Mouse (Mus musculus): ENCODE measurements around the gene Bend5. TPM values are rescaled to one million over a fixed set of nuclear protein-coding genes. Genes with fewer than 3 reads are reported as not detected.

Gene Bend5
- polyA plus RNA-seq, 1 experiment from 2014 or later: 1.2 TPM

- Histone ChIP-seq H3K4me2 (no peak overlapping the region), H3K9ac (no peak overlapping the region), H3K4me1 (replicated peaks) (no peaks in the 10 kb centered on the region), H3K27ac (no peak overlapping the region), H3K4me3 (replicated peaks) (no peak overlapping the region), H3K36me3 (no peaks in the 10 kb centered on the region), H3K27me3 (no peaks in the 10 kb centered on the region), H3K9me3 (replicated peaks) (no peaks in the 10 kb centered on the region)
- no peak for ATAC-seq (ENCODE audit: low read depth)
- no peak for DNase-seq
- 47% methylated on average over 5 of the region's 5 CpGs for WGBS (ENCODE audit: insufficient replicate concordance)
Observed at GRCm38 (mm10) chr4:111493750-111494404, 79.1 kb downstream of the Bend5 start.

DNA sequence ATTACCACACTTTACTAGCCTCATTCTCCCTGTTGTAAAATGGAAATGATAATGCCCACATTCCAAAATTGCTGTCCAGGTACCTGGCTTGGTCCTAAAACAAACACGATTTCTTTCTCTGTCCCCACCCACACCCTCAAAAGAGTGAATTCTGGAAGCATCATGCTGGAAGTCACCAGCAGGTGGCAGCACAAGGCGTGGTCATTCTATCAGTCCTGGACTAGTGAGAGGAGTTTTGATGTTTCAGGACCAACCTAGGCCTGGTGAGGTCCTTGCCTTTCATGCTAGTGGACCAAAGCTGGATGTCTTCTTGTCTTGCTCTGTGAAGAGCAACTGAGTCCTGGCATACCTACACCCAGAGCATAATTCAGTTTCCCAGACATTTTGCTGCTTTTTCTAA lies 81.1 kb downstream of the Bend5 start:
- Histone ChIP-seq H3K36me3 (no peaks in the 10 kb centered on the region), H3K4me3 (replicated peaks) (no peak overlapping the region), H3K4me2 (no peak overlapping the region), H3K9me3 (replicated peaks) (no peaks in the 10 kb centered on the region), H3K9ac (no peak overlapping the region), H3K27ac (no peak overlapping the region), H3K4me1 (replicated peaks) (peaks cover 16% of the 10 kb centered on the region), H3K27me3 (no peaks in the 10 kb centered on the region)
- 4% methylated on average over 2 of the region's 2 CpGs for WGBS (ENCODE audit: insufficient replicate concordance)
- ATAC-seq (ENCODE audit: low read depth) (peak; percentile 56; the same call in 1 of the 2 replicates), DNase-seq (peak; percentile 44)

DNA sequence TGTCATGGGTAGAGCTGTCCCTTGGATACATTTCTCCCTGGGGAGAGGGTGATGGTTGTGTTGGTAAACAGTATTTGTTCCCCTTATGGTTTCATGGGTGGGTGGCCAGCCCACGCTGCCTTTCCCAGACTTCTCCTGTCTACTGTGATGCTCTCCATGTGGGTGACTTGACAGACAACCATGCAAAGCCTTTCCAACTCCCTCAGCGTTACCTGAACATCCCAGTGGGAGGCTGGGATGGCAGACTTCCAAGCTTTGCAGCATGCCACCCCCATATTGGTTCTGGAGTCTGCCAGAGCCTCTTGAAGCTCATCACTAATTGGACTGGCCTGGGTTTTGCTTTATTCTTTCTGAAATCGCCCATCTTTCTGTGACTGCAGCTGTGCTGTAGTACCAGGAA lies 83.9 kb downstream of the Bend5 start:
- no peak overlapping the region for H3K27ac ChIP-seq
- peaks cover 44% of the 10 kb centered on the region for H3K4me1 ChIP-seq (replicated peaks)
- no peak overlapping the region for H3K9ac ChIP-seq
- H3K4me3 ChIP-seq (replicated peaks): no peak overlapping the region
- no peaks in the 10 kb centered on the region for H3K36me3 ChIP-seq
- H3K27me3 ChIP-seq: no peaks in the 10 kb centered on the region
- ATAC-seq (ENCODE audit: low read depth) (no peak), DNase-seq (no peak)
- no peak overlapping the region for H3K4me2 ChIP-seq
- no peaks in the 10 kb centered on the region for H3K9me3 ChIP-seq (replicated peaks)
- 63% methylated on average over 3 of the region's 3 CpGs for WGBS (ENCODE audit: insufficient replicate concordance)

DNA sequence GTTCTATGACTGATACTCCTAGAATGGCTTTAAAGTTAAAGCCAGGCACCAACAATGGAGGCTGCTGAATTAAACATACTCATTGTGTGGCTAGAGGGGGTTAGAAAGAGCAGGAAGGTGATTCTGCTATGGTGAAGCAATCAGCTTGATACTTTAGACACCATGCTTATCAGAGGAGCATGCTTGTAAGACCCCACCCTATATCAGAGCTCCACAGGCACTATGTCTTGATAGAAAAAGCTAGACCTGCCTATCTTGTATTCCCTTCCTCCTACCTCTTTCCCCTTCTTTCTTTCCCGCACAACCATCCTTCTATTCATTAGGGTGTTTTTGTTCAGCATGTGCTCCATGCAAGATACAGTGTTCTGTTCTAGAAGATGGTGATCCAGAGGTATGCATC lies 86.6 kb downstream of the Bend5 start:
- H3K4me2 ChIP-seq: peak overlapping the region; percentile 48
- H3K9me3 ChIP-seq (replicated peaks): no peaks in the 10 kb centered on the region
- peak overlapping the region; percentile 50 for H3K9ac ChIP-seq
- no peaks in the 10 kb centered on the region for H3K36me3 ChIP-seq
- H3K4me3 ChIP-seq (replicated peaks): no peak overlapping the region
- peak; percentile 89 for ATAC-seq (ENCODE audit: low read depth)
- peaks cover 49% of the 10 kb centered on the region for H3K4me1 ChIP-seq (replicated peaks)
- 21% methylated on average over 1 of the region's 1 CpGs for WGBS (ENCODE audit: insufficient replicate concordance)
- peak overlapping the region; percentile 90 for H3K27ac ChIP-seq
- peak; percentile 37 for DNase-seq
- no peaks in the 10 kb centered on the region for H3K27me3 ChIP-seq

GRCm38 (mm10) chr4:111502965-111503727 lies 88.3 kb downstream of the Bend5 start:
- Histone ChIP-seq H3K27ac (peak overlapping the region; percentile 58), H3K4me1 (replicated peaks) (peaks cover 62% of the 10 kb centered on the region), H3K4me3 (replicated peaks) (peak overlapping the region; percentile 12; the same call in 1 of the 2 replicates), H3K36me3 (no peaks in the 10 kb centered on the region), H3K4me2 (peak overlapping the region; percentile 48), H3K27me3 (no peaks in the 10 kb centered on the region), H3K9me3 (replicated peaks) (no peaks in the 10 kb centered on the region), H3K9ac (peak overlapping the region; percentile 49; the same call in 1 of the 2 replicates)
- ATAC-seq (ENCODE audit: low read depth) (peak; percentile 79), DNase-seq (peak; percentile 33)
- WGBS (ENCODE audit: insufficient replicate concordance): 41% methylated on average over 5 of the region's 5 CpGs

DNA sequence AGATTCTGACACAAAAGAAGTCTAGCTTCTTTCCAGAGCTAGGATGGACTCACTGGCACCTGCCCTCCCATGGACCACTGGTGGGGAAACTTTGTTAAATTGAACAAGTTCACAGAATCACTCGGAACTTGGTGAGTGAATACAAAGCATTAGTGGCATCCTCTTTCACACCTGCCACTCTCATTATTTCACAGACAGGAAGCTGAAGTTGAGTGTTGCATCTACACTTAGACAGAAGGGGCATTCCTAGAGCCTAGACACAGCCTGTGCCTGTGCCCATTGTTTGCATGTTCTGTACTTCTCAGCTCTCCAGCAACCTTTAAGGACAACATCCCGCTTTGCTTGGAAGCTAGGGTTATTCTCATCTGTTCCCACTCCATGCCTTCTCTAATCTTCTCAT lies 90.1 kb downstream of the Bend5 start:
- H3K4me1 ChIP-seq (replicated peaks): peaks cover 55% of the 10 kb centered on the region
- H3K27me3 ChIP-seq: no peaks in the 10 kb centered on the region
- H3K4me2 ChIP-seq: no peak overlapping the region
- H3K9ac ChIP-seq: no peak overlapping the region
- no peak overlapping the region for H3K27ac ChIP-seq
- no peak overlapping the region for H3K4me3 ChIP-seq (replicated peaks)
- WGBS (ENCODE audit: insufficient replicate concordance): 72% methylated on average over 2 of the region's 2 CpGs
- H3K9me3 ChIP-seq (replicated peaks): no peaks in the 10 kb centered on the region
- DNase-seq: no peak
- H3K36me3 ChIP-seq: no peaks in the 10 kb centered on the region
- no peak for ATAC-seq (ENCODE audit: low read depth)
